Mouse (Mus musculus): ENCODE data around the gene Ank2. TPM values are rescaled to one million over a fixed set of nuclear protein-coding genes. Genes with fewer than 3 reads are reported as not detected.

The Ank2 gene
- total RNA-seq, 2 experiments from 2014 or later = 299 to 338 TPM

GRCm38 (mm10) chr3:126973551-126973950, 525.6 kb downstream of the Ank2 start:
- intact Hi-C loops (cut with DNase I) = no loop called here
- DNase-seq (ENCODE audit: low spot score) = no peak

GRCm38 (mm10) chr3:126971531-126971930, 527.6 kb downstream of the Ank2 start:
- intact Hi-C loops (cut with DNase I) = no loop called here
- DNase-seq (ENCODE audit: low spot score) = no peak

GRCm38 (mm10) chr3:126968721-126969120, 530.4 kb downstream of the Ank2 start:
- intact Hi-C loops (cut with DNase I) = no loop called here
- no peak for DNase-seq (ENCODE audit: low spot score)

GRCm38 (mm10) chr3:126965767-126966166, 533.4 kb downstream of the Ank2 start:
- DNase-seq (ENCODE audit: low spot score) = no peak
- intact Hi-C loops (cut with DNase I) = no loop called here

GRCm38 (mm10) chr3:126962326-126962725, 536.8 kb downstream of the Ank2 start:
- intact Hi-C loops (cut with DNase I) = no loop called here
- no peak for DNase-seq (ENCODE audit: low spot score)

- DNase-seq (ENCODE audit: low spot score) = no peak
- intact Hi-C loops (cut with DNase I) = no loop called here
Observed at GRCm38 (mm10) chr3:126952698-126953097, 546.5 kb downstream of the Ank2 start.

GRCm38 (mm10) chr3:126946591-126946990, 552.6 kb downstream of the Ank2 start:
- intact Hi-C loops (cut with DNase I) = no loop called here
- no peak for DNase-seq (ENCODE audit: low spot score)

- DNase-seq (ENCODE audit: low spot score) = no peak
- intact Hi-C loops (cut with DNase I) = no loop called here
Observed at GRCm38 (mm10) chr3:126944838-126945237, 554.3 kb downstream of the Ank2 start.

GRCm38 (mm10) chr3:126944081-126944480, 555.1 kb downstream of the Ank2 start:
- intact Hi-C loops (cut with DNase I) = no loop called here
- DNase-seq (ENCODE audit: low spot score) = no peak

GRCm38 (mm10) chr3:126940452-126940851, 558.7 kb downstream of the Ank2 start:
- no peak for DNase-seq (ENCODE audit: low spot score)
- intact Hi-C loops (cut with DNase I) = no loop called here

- intact Hi-C loops (cut with DNase I) = no loop called here
- no peak for DNase-seq (ENCODE audit: low spot score)
Observed at GRCm38 (mm10) chr3:126931884-126932506, 567.2 kb downstream of the Ank2 start.

GRCm38 (mm10) chr3:126923575-126924382, 575.4 kb downstream of the Ank2 start:
- intact Hi-C loops (cut with DNase I) = no loop called here

GRCm38 (mm10) chr3:126921941-126922340, 577.2 kb downstream of the Ank2 start:
- intact Hi-C loops (cut with DNase I) = no loop called here
- no peak for DNase-seq (ENCODE audit: low spot score)

More at GRCm38 (mm10) chr3:126923575-126924382, 575.4 kb downstream of the Ank2 start:
- DNase-seq (ENCODE audit: low spot score) = no peak

GRCm38 (mm10) chr3:126920296-126920695, 578.9 kb downstream of the Ank2 start:
- DNase-seq (ENCODE audit: low spot score) = no peak
- intact Hi-C loops (cut with DNase I) = no loop called here

GRCm38 (mm10) chr3:126918805-126919473, 580.2 kb downstream of the Ank2 start:
- intact Hi-C loops (cut with DNase I) = no loop called here
- DNase-seq (ENCODE audit: low spot score) = no peak

- DNase-seq (ENCODE audit: low spot score) = no peak
- intact Hi-C loops (cut with DNase I) = no loop called here
Observed at GRCm38 (mm10) chr3:126916381-126916780, 582.8 kb downstream of the Ank2 start.

GRCm38 (mm10) chr3:126903543-126903942, 595.6 kb downstream of the Ank2 start:
- intact Hi-C loops (cut with DNase I) = loop anchor here (2.0 to 5.0 kb wide), 3 partner anchors 327 to 1051 kb away; no protein-coding TSS in a partner anchor
- DNase-seq (ENCODE audit: low spot score) = no peak

GRCm38 (mm10) chr3:126886644-126887043, 612.5 kb downstream of the Ank2 start:
- intact Hi-C loops (cut with DNase I) = no loop called here
- no peak for DNase-seq (ENCODE audit: low spot score)

GRCm38 (mm10) chr3:126886090-126886489, 613.1 kb downstream of the Ank2 start:
- intact Hi-C loops (cut with DNase I) = no loop called here
- no peak for DNase-seq (ENCODE audit: low spot score)

- intact Hi-C loops (cut with DNase I) = no loop called here
- no peak for DNase-seq (ENCODE audit: low spot score)
Observed at GRCm38 (mm10) chr3:126878233-126878632, 620.9 kb downstream of the Ank2 start.

All from heart, postnatal 25 days (tissue).